Mouse (Mus musculus) adipocyte (in vitro differentiated cells): ENCODE measurements at regions not wholly inside any gene's neighbourhood (a gene's known extent, or its start where the extent isn't known, plus 50 kb on each side); places are given as distances from the start of the nearest gene placed in this dataset.

Experiments used
- DNase-seq: peaks from one replicate; pipeline ENCODE4 v3.0.0-alpha.2; 2016; ENCODE audit warnings: low spot score

DNA sequence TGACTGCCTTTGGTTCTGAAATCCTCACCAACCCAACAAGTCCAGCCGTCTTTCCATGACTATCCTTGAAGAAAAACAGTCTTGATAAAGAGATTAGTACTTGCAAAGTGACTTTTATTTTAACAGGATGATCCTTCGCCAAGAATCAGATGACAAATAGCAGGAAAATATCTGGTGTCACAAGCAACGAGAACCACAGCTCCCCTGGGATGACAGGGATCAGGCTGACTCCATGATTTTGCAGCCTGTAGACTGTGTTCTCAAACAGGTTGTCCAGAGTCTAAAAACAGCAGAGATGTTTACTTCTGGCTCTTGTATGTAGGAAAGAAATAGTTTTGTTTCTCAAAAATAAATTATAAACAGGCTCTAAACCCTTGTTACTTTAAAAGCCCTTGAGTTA lies 63.3 kb downstream of the Tmem18 start:
- DNase-seq: no peak

DNA sequence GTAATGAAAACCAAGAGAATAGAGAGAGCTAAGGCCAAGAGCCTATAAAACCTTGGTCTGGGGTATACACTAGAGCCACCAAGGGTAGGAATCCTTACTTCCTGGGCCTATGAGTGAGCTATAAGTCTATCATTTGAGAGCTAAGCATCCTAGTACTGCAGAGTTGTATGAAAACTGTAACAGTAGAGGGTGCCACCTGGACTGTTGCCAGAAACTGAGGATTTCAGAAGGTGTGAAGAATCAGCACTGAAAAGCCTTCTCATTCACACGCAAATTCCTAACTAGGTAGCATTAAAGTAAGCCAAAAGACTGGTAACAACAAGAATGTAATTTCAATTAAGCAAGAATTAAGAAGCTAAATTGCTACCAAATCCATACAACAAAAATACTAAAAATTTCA lies 67.3 kb downstream of the Tmem18 start:
- DNase-seq: no peak

DNA sequence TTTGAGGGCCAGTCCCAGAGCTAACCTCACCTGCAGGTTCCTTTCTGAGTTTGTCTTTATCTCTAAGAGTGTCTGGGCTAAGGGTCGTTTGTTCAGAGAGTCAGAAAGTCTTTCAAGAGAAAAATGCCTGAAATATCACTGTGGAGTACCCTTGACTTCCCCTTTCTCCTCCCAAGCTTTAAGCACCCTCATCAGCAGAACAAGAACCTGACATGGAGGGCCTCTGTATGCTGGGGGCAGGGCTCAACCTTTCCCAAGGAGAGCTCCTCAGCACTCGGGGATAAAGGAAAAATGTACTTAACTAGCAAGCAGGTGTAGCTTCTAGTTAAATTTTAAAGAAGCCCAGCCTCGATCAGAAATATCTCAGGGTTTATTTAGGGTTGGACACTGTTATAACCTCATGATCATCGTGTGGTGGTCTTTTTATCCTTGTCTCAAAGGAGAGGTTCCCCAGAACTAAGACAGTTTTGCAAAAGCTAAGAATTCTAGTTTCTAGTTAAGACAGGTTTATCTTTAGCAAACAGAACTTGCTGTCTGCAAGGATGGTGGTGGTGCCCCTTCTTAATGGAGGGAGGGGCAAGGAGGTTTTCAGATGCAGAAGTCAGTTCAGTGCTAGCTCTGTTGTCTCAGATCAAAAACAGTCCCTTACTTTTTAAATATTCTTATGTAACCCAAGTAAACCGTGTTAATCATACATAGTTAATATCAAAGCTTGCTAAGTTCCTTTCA lies 70.3 kb downstream of the Tmem18 start:
- DNase-seq: no peak

GRCm38 (mm10) chr12:30655076-30655421 lies 70.8 kb downstream of the Tmem18 start:
- no peak for DNase-seq

DNA sequence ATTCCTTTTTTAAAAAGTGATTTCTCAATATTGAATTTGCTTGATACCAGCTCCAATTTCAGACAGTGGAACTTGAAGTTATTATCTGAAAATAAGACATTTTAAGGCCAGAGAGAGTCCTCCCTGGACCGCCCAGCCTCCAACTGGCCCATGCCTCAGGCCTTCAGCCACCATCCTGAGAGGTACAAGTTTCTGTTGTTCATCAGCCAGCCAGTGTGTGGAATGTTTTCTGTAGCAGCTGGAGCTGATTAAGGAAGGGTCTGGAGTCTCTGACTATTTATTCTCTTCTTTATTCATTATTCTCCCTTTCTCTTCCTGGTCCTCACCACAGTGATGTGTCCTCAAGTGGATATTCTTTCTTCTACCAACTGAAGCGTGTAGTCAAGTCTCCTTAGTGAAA lies 94.6 kb downstream of the Tmem18 start:
- no peak for DNase-seq

DNA sequence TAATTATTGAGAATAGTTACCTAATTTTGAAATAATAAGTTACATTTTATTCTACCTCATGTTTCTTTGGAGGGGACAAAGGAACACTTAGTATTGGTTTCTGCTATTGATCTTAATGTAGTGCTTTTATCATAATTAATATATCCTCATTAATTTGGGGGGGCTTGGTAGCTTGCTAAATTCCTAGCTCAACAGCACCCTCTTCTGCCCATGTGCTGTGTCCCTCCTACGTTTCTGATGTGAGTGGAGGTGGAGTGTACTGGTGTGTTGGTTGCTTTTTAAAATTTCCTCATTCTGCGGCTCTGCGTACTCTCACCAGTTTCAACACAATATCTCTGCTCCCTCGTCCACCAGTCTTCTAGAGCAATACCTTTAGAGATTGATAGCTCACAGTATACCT lies 105.8 kb downstream of the Tmem18 start:
- DNase-seq: no peak

DNA sequence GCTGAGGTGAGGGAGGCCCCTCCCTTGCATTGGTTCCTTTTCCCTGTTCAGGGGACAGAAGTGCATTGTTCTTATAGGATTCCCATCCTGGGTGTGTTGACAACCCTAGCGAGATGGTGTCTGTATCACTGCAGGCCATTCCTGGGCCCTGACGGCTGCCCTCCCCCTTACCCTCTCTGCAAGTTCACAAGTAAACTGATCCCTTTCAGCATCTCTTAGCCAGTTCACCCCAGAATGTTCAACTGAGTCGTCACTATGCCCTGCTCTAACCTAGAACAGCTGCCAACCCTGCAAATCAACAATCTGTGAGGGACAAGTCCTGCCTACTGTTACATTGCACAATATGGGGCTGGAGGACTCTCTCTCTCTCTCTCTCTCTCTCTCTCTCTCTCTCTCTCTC lies 109.3 kb downstream of the Tmem18 start:
- DNase-seq: peak; percentile 39

GRCm38 (mm10) chr12:30698256-30698655 lies 114.0 kb downstream of the Tmem18 start:
- DNase-seq: no peak

DNA sequence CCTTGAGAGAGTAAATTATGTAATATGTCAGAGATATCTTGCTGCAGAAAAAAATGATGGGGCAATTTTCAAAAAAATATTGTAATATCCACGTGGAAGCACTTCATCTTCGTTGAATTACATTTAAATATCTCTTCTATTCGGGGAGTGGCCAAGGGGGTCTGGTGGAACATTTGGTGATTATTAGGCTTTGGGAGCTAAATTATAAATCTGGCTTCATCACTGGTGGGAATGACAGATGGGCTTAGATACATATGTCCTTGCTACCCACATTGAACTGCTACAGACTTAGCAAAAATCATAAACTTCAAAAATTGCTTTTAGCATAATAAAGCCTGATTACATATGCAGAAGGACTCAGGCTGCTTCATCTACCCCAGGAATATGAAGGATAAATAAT lies 119.5 kb downstream of the Tmem18 start:
- no peak for DNase-seq

GRCm38 (mm10) chr12:30707271-30707670 lies 123.0 kb downstream of the Tmem18 start:
- no peak for DNase-seq

GRCm38 (mm10) chr12:30708635-30709181 lies 124.5 kb downstream of the Tmem18 start:
- no peak for DNase-seq

DNA sequence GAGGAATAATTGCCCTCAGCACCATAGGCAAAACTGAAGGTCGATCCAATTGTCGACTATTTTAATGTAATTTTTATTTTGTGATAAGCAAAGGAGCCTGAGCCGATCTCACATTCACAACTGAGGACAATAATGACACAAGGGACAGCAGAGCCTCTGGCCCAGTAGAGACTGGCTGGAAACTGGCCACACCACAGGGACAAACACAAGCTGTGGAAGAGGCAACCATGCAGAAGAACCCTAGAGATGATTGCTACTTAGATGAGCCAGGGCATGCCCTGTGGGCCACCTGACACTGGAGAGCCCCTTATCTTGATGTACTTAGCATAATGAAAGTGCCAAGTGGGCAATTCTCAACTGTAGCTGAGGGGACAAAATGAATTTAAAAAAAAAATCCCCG lies 126.3 kb downstream of the Tmem18 start:
- DNase-seq: no peak

DNA sequence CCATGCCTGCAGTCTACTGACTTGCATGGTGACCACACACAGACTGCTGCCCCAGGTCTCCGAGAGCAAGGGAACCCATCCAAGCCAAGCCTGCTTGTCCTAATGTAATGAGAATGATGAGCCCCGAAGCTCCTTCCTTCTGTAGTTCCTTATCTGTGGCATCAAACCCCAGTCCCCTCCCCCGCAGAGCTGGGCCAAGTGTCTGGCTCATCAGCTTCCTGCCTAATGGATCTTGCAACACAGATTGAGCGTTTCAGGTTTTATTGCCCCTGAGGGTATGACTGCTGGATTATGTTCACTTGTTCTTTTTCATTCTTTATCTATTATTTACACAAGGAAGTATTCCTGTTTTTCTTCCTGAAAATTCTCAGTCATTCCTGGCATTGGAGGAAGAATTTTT lies 142.5 kb downstream of the Tmem18 start:
- no peak for DNase-seq

- DNase-seq: no peak
These were observed 145.2 kb downstream of the Tmem18 start for GRCm38 (mm10) chr12:30729437-30729836.

GRCm38 (mm10) chr12:30767621-30768020 lies 116.5 kb upstream of the Alkal2 start:
- peak; percentile 16 for DNase-seq

- no peak for DNase-seq
These were observed 90.8 kb upstream of the Alkal2 start for GRCm38 (mm10) chr12:30793371-30793770.

- DNase-seq: peak; percentile 40
These were observed 68.0 kb upstream of the Alkal2 start for GRCm38 (mm10) chr12:30816096-30816495.

GRCm38 (mm10) chr12:30831383-30831782 lies 52.7 kb upstream of the Alkal2 start:
- DNase-seq: no peak
